Mouse (Mus musculus) embryonic facial prominence, embryonic 11.5 days (tissue): ENCODE measurements around the gene Farp2. TPM values are rescaled to one million over a fixed set of nuclear protein-coding genes. Genes with fewer than 3 reads are reported as not detected.
"Not testable (repeated sequence)": the region's sequence is repeated elsewhere in the genome, so short reads cannot be mapped to it uniquely, and the experiment has no call there.

Experiments used
- ATAC-seq: fragments of 200-750 bp; cut with Nextera tagmentation; replicated peaks from 2 replicates; pipeline ENCODE4 v1.8.0; 2017; ENCODE audit warnings: low read depth; ENCODE audit not compliant: insufficient number of reproducible peaks, low FRiP score, low TSS enrichment
- DNase-seq: peaks from one replicate; pipeline ENCODE4 v3.0.0-alpha.2; 2015; ENCODE audit warnings: low spot score
- H3K27ac ChIP-seq: fragments of 300-500 bp; sonication (generic); replicated peaks from 2 replicates; pipeline ENCODE4 v1.5.1; 2014; ENCODE audit warnings: mild to moderate bottlenecking, low read depth, low read length, control low read depth
- H3K27me3 ChIP-seq: fragments of 300-500 bp; sonication (generic); 2 replicates; pipeline ENCODE4 v1.6.1; 2014; ENCODE audit warnings: mild to moderate bottlenecking, low read length, moderate library complexity, mixed read lengths; ENCODE audit not compliant: control insufficient read depth, insufficient read depth
- H3K36me3 ChIP-seq: fragments of 300-500 bp; sonication (generic); replicated peaks from 2 replicates; pipeline ENCODE4 v1.6.1; 2014; ENCODE audit warnings: low read depth, mild to moderate bottlenecking, low read length, moderate library complexity, mixed read lengths; ENCODE audit not compliant: control insufficient read depth, insufficient read depth
- H3K4me1 ChIP-seq: fragments of 300-500 bp; sonication (generic); 2 replicates; pipeline ENCODE4 v1.6.1; 2014; ENCODE audit warnings: low read length, mixed read lengths; ENCODE audit not compliant: control insufficient read depth, insufficient read depth
- H3K4me2 ChIP-seq: fragments of 300-500 bp; sonication (generic); 2 replicates; pipeline ENCODE4 v1.6.1; 2014; ENCODE audit warnings: low read depth, mild to moderate bottlenecking, control low read depth, low read length, moderate library complexity
- H3K4me3 ChIP-seq: fragments of 300-500 bp; sonication (generic); 2 replicates; pipeline ENCODE4 v1.5.1; 2014; ENCODE audit warnings: low read depth, low read length, control low read depth
- H3K9ac ChIP-seq: fragments of 300-500 bp; sonication (generic); replicated peaks from 2 replicates; pipeline ENCODE4 v1.6.1; 2014; ENCODE audit warnings: mild to moderate bottlenecking, control low read depth, low read length
- H3K9me3 ChIP-seq: fragments of 300-500 bp; sonication (generic); replicated peaks from 2 replicates; pipeline ENCODE4 v1.6.1; 2016; ENCODE audit warnings: mild to moderate bottlenecking, low read length, inconsistent platforms, mixed read lengths; ENCODE audit not compliant: control insufficient read depth
- WGBS: fragments of 180-500 bp; shearing (Covaris S2); extraction: QIAGEN DNeasy Blood & Tissue Kit; methylation state at CpG from one replicate; pipeline ENCODE4 v1.1.7; 2014; 5-methylcytosine and 5-hydroxymethylcytosine counted together
- polyA plus RNA-seq: library from polyadenylated mRNA; unstranded; fragments of >200 nt; fragmentation: Nextera tagmentation; extraction: Ambion mirVana; gene quantifications from 2 replicates; pipeline ENCODE4 v1.2.1, GENCODE M21; 2014

Farp2 gene
- polyA plus RNA-seq, 1 experiment from 2014 or later = 6.9 TPM

- H3K4me2 ChIP-seq = peak overlapping the region; percentile 58
- H3K36me3 ChIP-seq = no peaks in the 10 kb centered on the region
- DNase-seq = peak; percentile 45
- H3K9ac ChIP-seq = peak overlapping the region; percentile 89
- no peaks in the 10 kb centered on the region for H3K4me1 ChIP-seq
- H3K27ac ChIP-seq = peak overlapping the region; percentile 63
- peak overlapping the region; percentile 88 for H3K4me3 ChIP-seq
- no peak for ATAC-seq
- no peaks in the 10 kb centered on the region for H3K27me3 ChIP-seq
- 6% methylated on average over 23 of the region's 23 CpGs for WGBS
- no peaks in the 10 kb centered on the region for H3K9me3 ChIP-seq
Measured at GRCm38 (mm10) chr1:93479476-93480083, 32.3 kb upstream of the Farp2 start.

- H3K9me3 ChIP-seq, ATAC-seq, H3K27me3 ChIP-seq, H3K4me3 ChIP-seq, H3K4me2 ChIP-seq, H3K9ac ChIP-seq, H3K4me1 ChIP-seq, H3K36me3 ChIP-seq, DNase-seq, H3K27ac ChIP-seq: not testable (repeated sequence)
- WGBS = 86% methylated on average over 2 of the region's 3 CpGs
Measured at GRCm38 (mm10) chr1:93486302-93486701, 25.6 kb upstream of the Farp2 start.

- Histone ChIP-seq H3K9ac (no peak overlapping the region), H3K4me2 (no peak overlapping the region), H3K4me1 (no peaks in the 10 kb centered on the region), H3K27me3 (no peaks in the 10 kb centered on the region), H3K4me3 (no peak overlapping the region), H3K9me3 (no peaks in the 10 kb centered on the region), H3K27ac (no peak overlapping the region), H3K36me3 (peaks cover 7% of the 10 kb centered on the region)
- ATAC-seq (no peak), DNase-seq (no peak)
- WGBS = 85% methylated on average over 3 of the region's 3 CpGs
Measured at GRCm38 (mm10) chr1:93495312-93495711, 16.6 kb upstream of the Farp2 start.

- H3K36me3 ChIP-seq = peaks cover 3% of the 10 kb centered on the region
- ATAC-seq (no peak), DNase-seq (peak; percentile 78)
- H3K27me3 ChIP-seq = no peaks in the 10 kb centered on the region
- H3K9me3 ChIP-seq = no peaks in the 10 kb centered on the region
- no peak overlapping the region for H3K4me3 ChIP-seq
- no peak overlapping the region for H3K4me2 ChIP-seq
- no peak overlapping the region for H3K9ac ChIP-seq
- no peak overlapping the region for H3K27ac ChIP-seq
- no peaks in the 10 kb centered on the region for H3K4me1 ChIP-seq
- 57% methylated on average over 10 of the region's 10 CpGs for WGBS
Measured at GRCm38 (mm10) chr1:93506944-93507676, 4.8 kb upstream of the Farp2 start.

- H3K9me3 ChIP-seq, H3K27ac ChIP-seq, H3K4me1 ChIP-seq, H3K9ac ChIP-seq, H3K4me2 ChIP-seq, ATAC-seq, DNase-seq, H3K27me3 ChIP-seq, H3K4me3 ChIP-seq, H3K36me3 ChIP-seq: not testable (repeated sequence)
- WGBS = 67% methylated on average over 1 of the region's 1 CpGs
Measured at GRCm38 (mm10) chr1:93508576-93508975, 3.3 kb upstream of the Farp2 start.

GRCm38 (mm10) chr1:93512351-93512690 lies 442 bp downstream of the Farp2 start:
- ATAC-seq = peak; percentile 71
- H3K36me3 ChIP-seq = no peaks in the 10 kb centered on the region; the same call in 1 of the 2 replicates

GRCm38 (mm10) chr1:93513221-93513620 lies 1.3 kb downstream of the Farp2 start:
- Histone ChIP-seq H3K36me3 (no peaks in the 10 kb centered on the region), H3K9me3 (no peaks in the 10 kb centered on the region), H3K4me2 (no peak overlapping the region; the same call in 1 of the 2 replicates), H3K9ac (no peak overlapping the region), H3K4me3 (no peak overlapping the region), H3K27me3 (no peaks in the 10 kb centered on the region), H3K4me1 (peaks cover 3% of the 10 kb centered on the region), H3K27ac (no peak overlapping the region)
- WGBS = 78% methylated on average over 14 of the region's 14 CpGs
- ATAC-seq = no peak
- DNase-seq = no peak

More at GRCm38 (mm10) chr1:93512351-93512690, 442 bp downstream of the Farp2 start:
- 0% methylated on average over 15 of the region's 15 CpGs for WGBS
- H3K27me3 ChIP-seq = no peaks in the 10 kb centered on the region
- peak overlapping the region; percentile 28; the same call in 1 of the 2 replicates for H3K27ac ChIP-seq
- peak; percentile 51 for DNase-seq
- H3K4me3 ChIP-seq = peak overlapping the region; percentile 74
- no peaks in the 10 kb centered on the region for H3K9me3 ChIP-seq
- H3K4me2 ChIP-seq = peak overlapping the region; percentile 83
- peak overlapping the region; percentile 77 for H3K9ac ChIP-seq
- H3K4me1 ChIP-seq = peaks cover 3% of the 10 kb centered on the region

- WGBS = 88% methylated on average over 2 of the region's 2 CpGs
- Histone ChIP-seq H3K4me1 (no peaks in the 10 kb centered on the region; the same call in 1 of the 2 replicates), H3K9me3 (no peaks in the 10 kb centered on the region), H3K36me3 (no peaks in the 10 kb centered on the region), H3K4me2 (no peak overlapping the region), H3K9ac (no peak overlapping the region), H3K27ac (no peak overlapping the region), H3K27me3 (no peaks in the 10 kb centered on the region), H3K4me3 (no peak overlapping the region)
- ATAC-seq = no peak
- DNase-seq = no peak
Measured at GRCm38 (mm10) chr1:93521491-93521890, 9.6 kb downstream of the Farp2 start.
